Mouse (Mus musculus): ENCODE results near the gene Clock.

Gene Clock

GRCm38 (mm10) chr5:76179791-76180190 is 124.8 kb downstream of the Clock start:
- in situ Hi-C loops (cut with MboI, MseI) = no loop called here

GRCm38 (mm10) chr5:76179171-76179570 is 125.4 kb downstream of the Clock start:
- in situ Hi-C loops (cut with MboI, MseI) = no loop called here

GRCm38 (mm10) chr5:76177664-76178063 is 126.9 kb downstream of the Clock start:
- in situ Hi-C loops (cut with MboI, MseI) = no loop called here

GRCm38 (mm10) chr5:76176841-76177240 is 127.8 kb downstream of the Clock start:
- in situ Hi-C loops (cut with MboI, MseI) = no loop called here

- in situ Hi-C loops (cut with MboI, MseI) = no loop called here
Measured at GRCm38 (mm10) chr5:76176411-76176810, 128.2 kb downstream of the Clock start.

GRCm38 (mm10) chr5:76175051-76175450 is 129.5 kb downstream of the Clock start:
- in situ Hi-C loops (cut with MboI, MseI) = no loop called here

GRCm38 (mm10) chr5:76171039-76171438 is 133.6 kb downstream of the Clock start:
- in situ Hi-C loops (cut with MboI, MseI) = no loop called here

- in situ Hi-C loops (cut with MboI, MseI) = no loop called here
Measured at GRCm38 (mm10) chr5:76170522-76170921, 134.1 kb downstream of the Clock start.

- in situ Hi-C loops (cut with MboI, MseI) = no loop called here
Measured at GRCm38 (mm10) chr5:76164827-76165226, 139.8 kb downstream of the Clock start.

GRCm38 (mm10) chr5:76163828-76164390 is 140.7 kb downstream of the Clock start:
- in situ Hi-C loops (cut with MboI, MseI) = no loop called here

GRCm38 (mm10) chr5:76162926-76163325 is 141.7 kb downstream of the Clock start:
- in situ Hi-C loops (cut with MboI, MseI) = no loop called here

GRCm38 (mm10) chr5:76161491-76161890 is 143.1 kb downstream of the Clock start:
- in situ Hi-C loops (cut with MboI, MseI) = no loop called here

GRCm38 (mm10) chr5:76160086-76160485 is 144.5 kb downstream of the Clock start:
- in situ Hi-C loops (cut with MboI, MseI) = no loop called here

All from regulatory T cell (primary cell).